Mouse (Mus musculus): ENCODE results near the gene Folr1. TPM values are rescaled to one million over a fixed set of nuclear protein-coding genes. Genes with fewer than 3 reads are reported as not detected.

The Folr1 gene
- polyA plus RNA-seq, 1 experiment from 2014 or later: 79.2 TPM

GRCm38 (mm10) chr7:101902846-101903245, 32.3 kb upstream of the Folr1 start:
- Histone ChIP-seq H3K4me3 (ENCODE audit: low read depth, low read length) (no peak overlapping the region), H3K27me3 (replicated peaks; ENCODE audit: control insufficient read depth, insufficient read depth, low read length) (no peaks in the 10 kb centered on the region), H3K9ac (ENCODE audit: low read length) (no peak overlapping the region), H3K4me2 (ENCODE audit: low read length) (no peak overlapping the region), H3K36me3 (ENCODE audit: control insufficient read depth, insufficient read depth, low read length) (0 out of 2 replicates have a peak, but pooled peaks cover 6% of the 10 kb centered on the region), H3K4me1 (replicated peaks; ENCODE audit: control insufficient read depth, insufficient read depth, low read length) (peaks cover 15% of the 10 kb centered on the region), H3K27ac (ENCODE audit: low read depth) (no peak overlapping the region), H3K9me3 (ENCODE audit: control insufficient read depth, low read length) (no peaks in the 10 kb centered on the region)
- ATAC-seq (replicated peaks; ENCODE audit: low FRiP score, low TSS enrichment, low read depth): no peak
- no peak for DNase-seq (ENCODE audit: low spot score)

GRCm38 (mm10) chr7:101901969-101902368, 31.4 kb upstream of the Folr1 start:
- DNase-seq (ENCODE audit: low spot score): no peak
- WGBS: 92% methylated on average over 10 of the region's 10 CpGs
- no peaks in the 10 kb centered on the region for H3K9me3 ChIP-seq (ENCODE audit: control insufficient read depth, low read length)
- no peak overlapping the region for H3K4me3 ChIP-seq (ENCODE audit: low read depth, low read length)
- no peak overlapping the region for H3K9ac ChIP-seq (ENCODE audit: low read length)
- no peak overlapping the region for H3K27ac ChIP-seq (ENCODE audit: low read depth)
- ATAC-seq (replicated peaks; ENCODE audit: low FRiP score, low TSS enrichment, low read depth): no peak
- H3K4me2 ChIP-seq (ENCODE audit: low read length): no peak overlapping the region
- H3K36me3 ChIP-seq (ENCODE audit: control insufficient read depth, insufficient read depth, low read length): 0 out of 2 replicates have a peak, but pooled peaks cover 6% of the 10 kb centered on the region
- no peaks in the 10 kb centered on the region for H3K27me3 ChIP-seq (replicated peaks; ENCODE audit: control insufficient read depth, insufficient read depth, low read length)
- peaks cover 17% of the 10 kb centered on the region for H3K4me1 ChIP-seq (replicated peaks; ENCODE audit: control insufficient read depth, insufficient read depth, low read length)

GRCm38 (mm10) chr7:101900331-101901097, 29.9 kb upstream of the Folr1 start:
- Histone ChIP-seq H3K9me3 (ENCODE audit: control insufficient read depth, low read length) (no peaks in the 10 kb centered on the region), H3K27ac (ENCODE audit: low read depth) (no peak overlapping the region), H3K27me3 (replicated peaks; ENCODE audit: control insufficient read depth, insufficient read depth, low read length) (no peaks in the 10 kb centered on the region), H3K36me3 (ENCODE audit: control insufficient read depth, insufficient read depth, low read length) (0 out of 2 replicates have a peak, but pooled peaks cover 6% of the 10 kb centered on the region), H3K4me2 (ENCODE audit: low read length) (no peak overlapping the region), H3K4me3 (ENCODE audit: low read depth, low read length) (no peak overlapping the region), H3K4me1 (replicated peaks; ENCODE audit: control insufficient read depth, insufficient read depth, low read length) (peaks cover 11% of the 10 kb centered on the region), H3K9ac (ENCODE audit: low read length) (no peak overlapping the region)
- ATAC-seq (replicated peaks; ENCODE audit: low FRiP score, low TSS enrichment, low read depth) (no peak), DNase-seq (ENCODE audit: low spot score) (no peak)
- WGBS: 91% methylated on average over 16 of the region's 16 CpGs

- H3K4me3 ChIP-seq (ENCODE audit: low read depth, low read length): peak overlapping the region; percentile 74
- no peaks in the 10 kb centered on the region for H3K27me3 ChIP-seq (replicated peaks; ENCODE audit: control insufficient read depth, insufficient read depth, low read length)
- no peaks in the 10 kb centered on the region for H3K9me3 ChIP-seq (ENCODE audit: control insufficient read depth, low read length)
- ATAC-seq (replicated peaks; ENCODE audit: low FRiP score, low TSS enrichment, low read depth) (peak; percentile 98), DNase-seq (ENCODE audit: low spot score) (peak; percentile 97)
- H3K27ac ChIP-seq (ENCODE audit: low read depth): peak overlapping the region; percentile 93
- H3K4me2 ChIP-seq (ENCODE audit: low read length): peak overlapping the region; percentile 58
- 0 out of 2 replicates have a peak, but pooled peaks cover 6% of the 10 kb centered on the region for H3K36me3 ChIP-seq (ENCODE audit: control insufficient read depth, insufficient read depth, low read length)
- H3K4me1 ChIP-seq (replicated peaks; ENCODE audit: control insufficient read depth, insufficient read depth, low read length): peaks cover 5% of the 10 kb centered on the region; the same call in 1 of the 2 replicates
- under 1% methylated on average over 57 of the region's 57 CpGs for WGBS
- peak overlapping the region; percentile 60 for H3K9ac ChIP-seq (ENCODE audit: low read length)
Observed at GRCm38 (mm10) chr7:101896104-101897066, 25.8 kb upstream of the Folr1 start.

- Histone ChIP-seq H3K4me1 (replicated peaks; ENCODE audit: control insufficient read depth, insufficient read depth, low read length) (peaks cover 5% of the 10 kb centered on the region; the same call in 1 of the 2 replicates), H3K27ac (ENCODE audit: low read depth) (no peak overlapping the region; the same call in 1 of the 2 replicates), H3K9ac (ENCODE audit: low read length) (peak overlapping the region; percentile 56), H3K4me2 (ENCODE audit: low read length) (peak overlapping the region; percentile 58), H3K27me3 (replicated peaks; ENCODE audit: control insufficient read depth, insufficient read depth, low read length) (no peaks in the 10 kb centered on the region), H3K4me3 (ENCODE audit: low read depth, low read length) (peak overlapping the region; percentile 74), H3K36me3 (ENCODE audit: control insufficient read depth, insufficient read depth, low read length) (0 out of 2 replicates have a peak, but pooled peaks cover 6% of the 10 kb centered on the region), H3K9me3 (ENCODE audit: control insufficient read depth, low read length) (no peaks in the 10 kb centered on the region)
- WGBS: 34% methylated on average over 9 of the region's 9 CpGs
- no peak; the same call in 1 of the 2 replicates for ATAC-seq (replicated peaks; ENCODE audit: low FRiP score, low TSS enrichment, low read depth)
- DNase-seq (ENCODE audit: low spot score): no peak
Observed at GRCm38 (mm10) chr7:101895695-101896094, 25.1 kb upstream of the Folr1 start.

GRCm38 (mm10) chr7:101888460-101888859, 17.9 kb upstream of the Folr1 start:
- Histone ChIP-seq H3K27ac (ENCODE audit: low read depth) (no peak overlapping the region), H3K36me3 (ENCODE audit: control insufficient read depth, insufficient read depth, low read length) (no peaks in the 10 kb centered on the region), H3K4me3 (ENCODE audit: low read depth, low read length) (no peak overlapping the region), H3K9me3 (ENCODE audit: control insufficient read depth, low read length) (no peaks in the 10 kb centered on the region), H3K9ac (ENCODE audit: low read length) (no peak overlapping the region), H3K4me2 (ENCODE audit: low read length) (no peak overlapping the region), H3K4me1 (replicated peaks; ENCODE audit: control insufficient read depth, insufficient read depth, low read length) (no peaks in the 10 kb centered on the region), H3K27me3 (replicated peaks; ENCODE audit: control insufficient read depth, insufficient read depth, low read length) (no peaks in the 10 kb centered on the region)
- no peak for ATAC-seq (replicated peaks; ENCODE audit: low FRiP score, low TSS enrichment, low read depth)
- 83% methylated on average over 4 of the region's 4 CpGs for WGBS
- DNase-seq (ENCODE audit: low spot score): no peak

GRCm38 (mm10) chr7:101886274-101886673, 15.7 kb upstream of the Folr1 start:
- Histone ChIP-seq H3K9me3 (ENCODE audit: control insufficient read depth, low read length) (no peaks in the 10 kb centered on the region), H3K4me1 (replicated peaks; ENCODE audit: control insufficient read depth, insufficient read depth, low read length) (no peaks in the 10 kb centered on the region), H3K4me2 (ENCODE audit: low read length) (no peak overlapping the region), H3K4me3 (ENCODE audit: low read depth, low read length) (no peak overlapping the region), H3K27ac (ENCODE audit: low read depth) (no peak overlapping the region), H3K27me3 (replicated peaks; ENCODE audit: control insufficient read depth, insufficient read depth, low read length) (no peaks in the 10 kb centered on the region), H3K36me3 (ENCODE audit: control insufficient read depth, insufficient read depth, low read length) (no peaks in the 10 kb centered on the region), H3K9ac (ENCODE audit: low read length) (no peak overlapping the region)
- DNase-seq (ENCODE audit: low spot score) (no peak), ATAC-seq (replicated peaks; ENCODE audit: low FRiP score, low TSS enrichment, low read depth) (no peak)
- WGBS: 82% methylated on average over 6 of the region's 6 CpGs

GRCm38 (mm10) chr7:101884160-101884559, 13.6 kb upstream of the Folr1 start:
- H3K4me1 ChIP-seq (replicated peaks; ENCODE audit: control insufficient read depth, insufficient read depth, low read length): no peaks in the 10 kb centered on the region
- DNase-seq (ENCODE audit: low spot score): no peak
- no peak overlapping the region for H3K4me2 ChIP-seq (ENCODE audit: low read length)
- H3K36me3 ChIP-seq (ENCODE audit: control insufficient read depth, insufficient read depth, low read length): no peaks in the 10 kb centered on the region
- H3K4me3 ChIP-seq (ENCODE audit: low read depth, low read length): no peak overlapping the region
- H3K27ac ChIP-seq (ENCODE audit: low read depth): no peak overlapping the region
- H3K9me3 ChIP-seq (ENCODE audit: control insufficient read depth, low read length): no peaks in the 10 kb centered on the region
- no peak for ATAC-seq (replicated peaks; ENCODE audit: low FRiP score, low TSS enrichment, low read depth)
- 94% methylated on average over 4 of the region's 4 CpGs for WGBS
- H3K9ac ChIP-seq (ENCODE audit: low read length): no peak overlapping the region
- H3K27me3 ChIP-seq (replicated peaks; ENCODE audit: control insufficient read depth, insufficient read depth, low read length): no peaks in the 10 kb centered on the region
